Mouse (Mus musculus): ENCODE results near the gene Shb. TPM values are rescaled to one million over a fixed set of nuclear protein-coding genes. Genes with fewer than 3 reads are reported as not detected.

The Shb gene
- polyA plus RNA-seq (2015; fragmentation: Nextera tagmentation; extraction: Ambion mirVana) = 4.3 and 4.8 TPM in 2 replicates

GRCm38 (mm10) chr4:45532375-45532774, at the start of gene Shb:
Gene Shb (minus strand): TSS chr4:45532470.

GRCm38 (mm10) chr4:45408427-45409132, 123.7 kb downstream of the Shb start, which contains the start of gene Slc25a51:
Gene Slc25a51 (minus strand): TSS chr4:45408766.

Small RNAs within 50 kb of the gene (microRNA-seq; reads per million reads assigned to microRNA genes)
- gene Gm22518 = not detected
- not detected for gene Gm25692

Other genes with a start within 250 kb of the Shb start
- gene Trmt10b, start 235.3 kb downstream of the Shb start, polyA plus RNA-seq (2015; fragmentation: Nextera tagmentation; extraction: Ambion mirVana) = 18.3 and 22.2 TPM in 2 replicates
- gene Dcaf10, start 190.4 kb downstream of the Shb start, polyA plus RNA-seq (2015; fragmentation: Nextera tagmentation; extraction: Ambion mirVana) = 8.4 and 11.8 TPM in 2 replicates
- 27.8 and 28.5 TPM in 2 replicates for gene Exosc3, start 189.7 kb downstream of the Shb start, polyA plus RNA-seq (2015; fragmentation: Nextera tagmentation; extraction: Ambion mirVana)
- 46.9 and 50.7 TPM in 2 replicates for gene Slc25a51, start 123.7 kb downstream of the Shb start, polyA plus RNA-seq (2015; fragmentation: Nextera tagmentation; extraction: Ambion mirVana)